Mouse (Mus musculus) erythroblast, embryonic 14.5 days (primary cell): ENCODE data around the gene Galnt5.

Experiments used
- GATA1 ChIP-seq: IDR thresholded peaks from 2 replicates; pipeline ENCODE4 v1.6.1; 2012; ENCODE audit warnings: low read length, inconsistent platforms, mixed read lengths
- TAL1 ChIP-seq: IDR thresholded peaks from 3 replicates; pipeline ENCODE4 v1.6.1; 2012; ENCODE audit warnings: low read length, inconsistent platforms, mixed read lengths

DNA sequence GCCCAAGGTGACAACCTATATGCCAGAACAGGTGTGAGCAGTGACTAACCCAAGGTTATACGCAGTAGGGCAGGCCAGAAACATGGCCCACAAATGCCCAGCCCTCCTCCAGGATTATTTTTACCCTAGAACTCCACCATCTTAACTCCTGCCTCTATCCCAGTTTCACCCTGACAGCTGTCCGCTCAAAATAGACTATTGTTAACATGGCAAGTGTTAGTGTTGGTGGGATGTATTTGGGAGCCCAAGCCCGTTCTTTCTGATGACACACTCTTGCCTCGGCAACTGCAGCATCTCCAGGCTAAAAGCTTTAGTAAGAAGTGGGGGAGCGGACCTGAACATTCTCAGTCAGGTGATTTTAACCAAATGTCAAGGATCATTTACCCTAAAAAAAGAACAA, 9.4 kb downstream of the Galnt5 start:
- no peak for TF ChIP-seq TAL1
- no peak for TF ChIP-seq GATA1
